Mouse (Mus musculus) heart, postnatal 0 days (tissue): ENCODE data around the gene Enox1. TPM values are rescaled to one million over a fixed set of nuclear protein-coding genes. Genes with fewer than 3 reads are reported as not detected.
A peak's percentile ranks its signal among the peaks of the same experiment; 100 is the strongest.
"Not testable (repeated sequence)": the region's sequence is repeated elsewhere in the genome, so short reads cannot be mapped to it uniquely, and the experiment has no call there.

Experiments
- ATAC-seq: fragments of 200-750 bp; cut with Nextera tagmentation; 2 replicates; pipeline ENCODE4 v1.8.0; 2017; ENCODE audit warnings: low read depth, moderate number of reproducible peaks, moderate library complexity; ENCODE audit not compliant: insufficient read depth
- DNase-seq: peaks from one replicate; pipeline ENCODE4 v3.0.0-alpha.2; 2016; ENCODE audit warnings: low spot score
- H3K27ac ChIP-seq: fragments of 300-500 bp; sonication (generic); 2 replicates; pipeline ENCODE4 v1.5.1; 2014; ENCODE audit warnings: low read depth, mild to moderate bottlenecking
- H3K27me3 ChIP-seq: fragments of 300-500 bp; sonication (generic); 2 replicates; pipeline ENCODE4 v1.6.1; 2014; ENCODE audit warnings: low read length, mixed read lengths; ENCODE audit not compliant: control insufficient read depth, insufficient read depth
- H3K36me3 ChIP-seq: fragments of 300-500 bp; sonication (generic); replicated peaks from 2 replicates; pipeline ENCODE4 v1.6.1; 2014; ENCODE audit warnings: low read length, mixed read lengths; ENCODE audit not compliant: control insufficient read depth, insufficient read depth
- H3K4me1 ChIP-seq: fragments of 300-500 bp; sonication (generic); 2 replicates; pipeline ENCODE4 v1.6.1; 2014; ENCODE audit warnings: antibody characterized with exemption; ENCODE audit not compliant: control insufficient read depth, insufficient read depth
- H3K4me2 ChIP-seq: fragments of 300-500 bp; sonication (generic); 2 replicates; pipeline ENCODE4 v1.6.1; 2014; ENCODE audit warnings: low read depth, mild to moderate bottlenecking, low read length, moderate library complexity
- H3K4me3 ChIP-seq: fragments of 300-500 bp; sonication (generic); 2 replicates; pipeline ENCODE4 v1.5.1; 2014; ENCODE audit warnings: low read depth, low read length
- H3K9ac ChIP-seq: fragments of 300-500 bp; sonication (generic); replicated peaks from 2 replicates; pipeline ENCODE4 v1.6.1; 2014; ENCODE audit warnings: low read depth, low read length, mixed read lengths
- H3K9me3 ChIP-seq: fragments of 300-500 bp; sonication (generic); replicated peaks from 2 replicates; pipeline ENCODE4 v1.6.1; 2016; ENCODE audit warnings: low read length; ENCODE audit not compliant: control insufficient read depth
- CTCF ChIP-seq: IDR thresholded peaks from 2 replicates; pipeline ENCODE4 v1.5.1; 2016; ENCODE audit warnings: antibody characterized with exemption, control low read depth, low read depth
- EP300 ChIP-seq: IDR thresholded peaks from 2 replicates; pipeline ENCODE4 v1.6.1; 2016; ENCODE audit warnings: antibody characterized with exemption, low read depth
- WGBS: fragments of 180-500 bp; shearing (Covaris S2); extraction: QIAGEN DNeasy Blood & Tissue Kit; methylation state at CpG from one replicate; pipeline ENCODE4 v1.1.7; 2014; 5-methylcytosine and 5-hydroxymethylcytosine counted together
- polyA plus RNA-seq: library from polyadenylated mRNA; unstranded; fragments of >200 nt; fragmentation: Nextera tagmentation; extraction: Ambion mirVana; gene quantifications from 2 replicates; pipeline ENCODE4 v1.2.1, GENCODE M21; 2015
- total RNA-seq: library from RNA; depleted of rRNA; stranded (reverse); fragments of >200 nt; gene quantifications from 2 replicates; pipeline ENCODE4 v1.2.3, GENCODE M21; 2014; ENCODE audit warnings: low replicate concordance

The Enox1 gene
- total and polyA plus RNA-seq, 2 experiments from 2014 or later, result 0.83 to 2.6 TPM

- Histone ChIP-seq H3K9me3 (no peaks in the 10 kb centered on the region), H3K36me3 (no peaks in the 10 kb centered on the region), H3K27me3 (no peaks in the 10 kb centered on the region), H3K27ac (no peak overlapping the region), H3K4me3 (no peak overlapping the region), H3K9ac (no peak overlapping the region), H3K4me1 (no peaks in the 10 kb centered on the region), H3K4me2 (no peak overlapping the region)
- DNase-seq, result no peak
- 74% methylated on average over 5 of the region's 5 CpGs for WGBS
- ATAC-seq, result no peak
- TF ChIP-seq EP300 (no peak), CTCF (peak; percentile 12; the same call in 1 of the 2 replicates)
Measured at GRCm38 (mm10) chr14:77533638-77534037, 377.1 kb downstream of the Enox1 start.

GRCm38 (mm10) chr14:77534120-77534519 is 377.6 kb downstream of the Enox1 start:
- H3K9ac ChIP-seq, result no peak overlapping the region
- no peaks in the 10 kb centered on the region for H3K9me3 ChIP-seq
- no peak overlapping the region for H3K27ac ChIP-seq
- TF ChIP-seq EP300 (no peak), CTCF (no peak)
- no peaks in the 10 kb centered on the region for H3K27me3 ChIP-seq
- no peak for ATAC-seq
- no peak for DNase-seq
- no peak overlapping the region for H3K4me2 ChIP-seq
- WGBS, result 86% methylated on average over 7 of the region's 7 CpGs
- H3K36me3 ChIP-seq, result no peaks in the 10 kb centered on the region
- H3K4me3 ChIP-seq, result no peak overlapping the region
- H3K4me1 ChIP-seq, result no peaks in the 10 kb centered on the region

GRCm38 (mm10) chr14:77536592-77536991 is 380.0 kb downstream of the Enox1 start:
- Histone ChIP-seq H3K4me3 (no peak overlapping the region), H3K27me3 (no peaks in the 10 kb centered on the region), H3K9me3 (no peaks in the 10 kb centered on the region), H3K27ac (no peak overlapping the region), H3K36me3 (no peaks in the 10 kb centered on the region), H3K4me1 (no peaks in the 10 kb centered on the region), H3K9ac (no peak overlapping the region), H3K4me2 (no peak overlapping the region)
- no peak for DNase-seq
- no peak for ATAC-seq
- 67% methylated on average over 2 of the region's 2 CpGs for WGBS
- no peak for TF ChIP-seq EP300
- no peak for TF ChIP-seq CTCF

GRCm38 (mm10) chr14:77539563-77539962 is 383.0 kb downstream of the Enox1 start:
- H3K4me2 ChIP-seq, H3K27ac ChIP-seq, H3K27me3 ChIP-seq, H3K36me3 ChIP-seq, ATAC-seq, H3K4me1 ChIP-seq, DNase-seq, H3K9ac ChIP-seq, H3K9me3 ChIP-seq, H3K4me3 ChIP-seq: not testable (repeated sequence)
- 60% methylated on average over 21 of the region's 21 CpGs for WGBS

GRCm38 (mm10) chr14:77541925-77542324 is 385.4 kb downstream of the Enox1 start:
- no peak for ATAC-seq

DNA sequence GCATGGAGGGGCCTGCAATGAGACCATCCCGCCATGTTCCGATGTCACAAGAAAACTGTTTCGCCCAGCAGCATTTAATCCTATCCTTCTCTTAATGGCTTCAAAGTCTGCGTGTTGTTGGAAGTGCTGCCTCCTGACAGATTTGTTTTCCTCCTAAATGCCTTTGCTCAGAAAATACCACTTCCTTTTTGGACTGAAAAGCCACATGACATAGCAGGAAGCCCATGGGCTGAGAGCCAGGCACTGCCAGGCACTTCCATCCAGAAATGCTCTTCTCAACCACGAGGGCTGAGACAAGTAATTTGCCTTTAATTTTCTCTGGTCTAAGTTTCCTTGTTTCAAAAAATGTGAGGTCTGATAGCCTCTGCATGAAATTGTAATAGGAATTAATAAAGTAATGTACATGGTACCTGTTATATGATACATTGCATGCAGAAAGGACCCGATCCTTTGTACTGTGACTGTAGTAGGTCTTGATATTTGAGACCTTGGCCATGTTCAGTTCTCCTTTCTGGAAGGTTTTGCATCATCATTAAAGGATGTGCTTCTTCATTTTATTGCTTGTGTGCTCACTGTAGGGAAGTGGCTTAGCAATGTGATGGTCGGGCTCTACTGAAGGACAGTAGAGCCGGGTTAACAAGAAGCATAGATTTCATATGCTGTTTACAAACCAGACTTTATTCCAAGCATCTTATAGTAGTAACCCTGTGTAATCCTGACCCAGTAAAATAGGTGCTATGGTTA is 390.1 kb downstream of the Enox1 start:
- no peak for ATAC-seq
- Histone ChIP-seq H3K9me3 (no peaks in the 10 kb centered on the region), H3K4me3 (no peak overlapping the region), H3K9ac (no peak overlapping the region), H3K27ac (no peak overlapping the region), H3K4me2 (no peak overlapping the region), H3K36me3 (no peaks in the 10 kb centered on the region), H3K4me1 (0 out of 2 replicates have a peak, but pooled peaks cover 4% of the 10 kb centered on the region), H3K27me3 (no peaks in the 10 kb centered on the region)
- WGBS, result 82% methylated on average over 8 of the region's 8 CpGs
- no peak for TF ChIP-seq CTCF
- TF ChIP-seq EP300, result no peak
- DNase-seq, result no peak

More at GRCm38 (mm10) chr14:77541925-77542324, 385.4 kb downstream of the Enox1 start:
- 0 out of 2 replicates have a peak, but pooled peaks cover 4% of the 10 kb centered on the region for H3K4me1 ChIP-seq
- H3K36me3 ChIP-seq, result no peaks in the 10 kb centered on the region
- no peak overlapping the region for H3K9ac ChIP-seq
- H3K27me3 ChIP-seq, result no peaks in the 10 kb centered on the region
- DNase-seq, result no peak
- no peak overlapping the region for H3K27ac ChIP-seq
- H3K4me3 ChIP-seq, result no peak overlapping the region
- WGBS, result 78% methylated on average over 7 of the region's 7 CpGs
- H3K4me2 ChIP-seq, result no peak overlapping the region
- TF ChIP-seq CTCF, result peak; percentile 16; the same call in 1 of the 2 replicates
- TF ChIP-seq EP300, result no peak
- H3K9me3 ChIP-seq, result no peaks in the 10 kb centered on the region
